Mouse (Mus musculus) CD4-positive helper T cell, adult 2 months (primary cell): Measurements from ENCODE around the gene Car7.

Experiments used
- DNase-seq: peaks from one replicate; pipeline ENCODE4 v3.0.0-alpha.2; 2012; ENCODE audit warnings: low read depth, missing footprints, low spot score

The Car7 gene

GRCm38 (mm10) chr8:104533971-104534778 lies at the start of gene Car7, which contains the start of gene Nae1:
Car7 (plus strand) TSS chr8:104534689.
Nae1 (minus strand) TSS chr8:104534637.
- peak; percentile 96 for DNase-seq

GRCm38 (mm10) chr8:104509061-104510006 lies 25.2 kb upstream of the Car7 start, which contains the start of gene Terb1:
Terb1 (minus strand) TSS chr8:104509910.
- peak; percentile 60 for DNase-seq

GRCm38 (mm10) chr8:104510134-104510533 lies 24.4 kb upstream of the Car7 start:
- DNase-seq, result no peak

GRCm38 (mm10) chr8:104517872-104518271 lies 16.6 kb upstream of the Car7 start:
- DNase-seq, result no peak

- no peak for DNase-seq
Measured at GRCm38 (mm10) chr8:104529671-104530070, 4.8 kb upstream of the Car7 start.

GRCm38 (mm10) chr8:104533551-104533950 lies 938 bp upstream of the Car7 start:
- no peak for DNase-seq

GRCm38 (mm10) chr8:104534779-104535141 lies 271 bp downstream of the Car7 start:
- peak; percentile 79 for DNase-seq

- peak; percentile 40 for DNase-seq
Measured at GRCm38 (mm10) chr8:104535378-104535777, 889 bp downstream of the Car7 start.

GRCm38 (mm10) chr8:104536028-104536427 lies 1.5 kb downstream of the Car7 start:
- DNase-seq, result no peak

- DNase-seq, result no peak
Measured at GRCm38 (mm10) chr8:104538896-104539295, 4.4 kb downstream of the Car7 start.

- DNase-seq, result no peak
Measured at GRCm38 (mm10) chr8:104539566-104539965, 5.1 kb downstream of the Car7 start.

GRCm38 (mm10) chr8:104540238-104540637 lies 5.7 kb downstream of the Car7 start:
- DNase-seq, result no peak

GRCm38 (mm10) chr8:104540710-104541514 lies 6.4 kb downstream of the Car7 start:
- peak; percentile 16 for DNase-seq

- no peak for DNase-seq
Measured at GRCm38 (mm10) chr8:104541515-104541880, 7.0 kb downstream of the Car7 start.

GRCm38 (mm10) chr8:104542160-104542559 lies 7.7 kb downstream of the Car7 start:
- DNase-seq, result no peak

- DNase-seq, result no peak
Measured at GRCm38 (mm10) chr8:104543440-104544045, 9.1 kb downstream of the Car7 start.

GRCm38 (mm10) chr8:104555191-104555590 lies 20.7 kb downstream of the Car7 start:
- DNase-seq, result no peak

- DNase-seq, result no peak
Measured at GRCm38 (mm10) chr8:104557226-104557625, 22.7 kb downstream of the Car7 start.

- DNase-seq, result no peak
Measured at GRCm38 (mm10) chr8:104560731-104561130, 26.2 kb downstream of the Car7 start.

GRCm38 (mm10) chr8:104564633-104565456 lies 30.4 kb downstream of the Car7 start:
- DNase-seq, result peak; percentile 93
